ENCODE assay signal across 20 mouse cellular contexts in the genomic region with DNA sequence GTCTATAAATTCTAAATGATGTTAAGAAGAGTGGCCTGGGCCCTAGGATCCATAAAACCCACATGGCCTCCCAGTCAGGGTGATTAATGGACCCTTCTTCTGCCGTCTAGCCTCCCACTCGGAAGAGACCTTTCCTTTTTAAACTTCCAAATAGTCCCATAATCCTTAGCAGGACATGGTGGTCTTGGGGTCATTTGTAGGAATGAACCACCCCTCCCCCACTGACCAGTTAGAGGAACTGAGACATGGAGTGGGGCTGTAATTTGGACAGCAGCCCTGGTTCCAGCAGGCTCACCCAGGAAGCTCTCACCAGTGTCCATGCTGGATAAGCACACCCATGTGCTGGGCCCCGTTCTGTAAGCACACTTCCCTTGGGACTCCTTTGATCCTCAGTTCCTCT. TPM values are rescaled to one million over a fixed set of nuclear protein-coding genes. Genes with fewer than 3 reads are reported as not detected.
DNase-seq lines count a peak whose midpoint lies in the region; ATAC-seq and TF ChIP-seq lines count a peak whose summit lies in the region.
"Had no signal": no experiment of that assay in that cellular context is flagged by ENCODE, and none has a peak within 500 bp of the region (broad histone marks: within the 10 kb centered on the region; RNA-seq: fewer than 3 reads in every experiment).

No protein-coding gene starts in this region.

- H3K27ac ChIP-seq in hindbrain, embryonic 16.5 days (ENCODE audit: low read depth, low read length), result no peak overlapping the region
- no peak overlapping the region for H3K27ac ChIP-seq in hindbrain, embryonic 12.5 days
- no peak overlapping the region for H3K27ac ChIP-seq in kidney, postnatal 0 days
- H3K27ac ChIP-seq: embryonic facial prominence, embryonic 15.5 days; forebrain, embryonic 10.5 days; gastrocnemius, adult 2 months; heart, embryonic 13.5 days; hindbrain, postnatal 0 days had no signal

- no peak for TF ChIP-seq CTCF in kidney, postnatal 0 days (IDR thresholded peaks at IDR 0.05; ENCODE audit: low read depth)

- H3K9ac ChIP-seq in hindbrain, embryonic 16.5 days (ENCODE audit: low read depth, low read length), result no peak overlapping the region
- no peak overlapping the region for H3K9ac ChIP-seq in hindbrain, embryonic 12.5 days
- H3K9ac ChIP-seq in kidney, postnatal 0 days (ENCODE audit: low read depth, low read length), result no peak overlapping the region
- H3K9ac ChIP-seq: embryonic facial prominence, embryonic 15.5 days; heart, embryonic 13.5 days had no signal

- 46% methylated on average over 3 of the region's 3 CpGs for WGBS in hindbrain, embryonic 16.5 days
- WGBS in hindbrain, embryonic 12.5 days, result 43% methylated on average over 3 of the region's 3 CpGs
- 26% methylated on average over 3 of the region's 3 CpGs for WGBS in kidney, postnatal 0 days

- no peak overlapping the region for H3K4me3 ChIP-seq in hindbrain, embryonic 16.5 days (ENCODE audit: low read length)
- no peak overlapping the region for H3K4me3 ChIP-seq in hindbrain, embryonic 12.5 days
- H3K4me3 ChIP-seq in kidney, postnatal 0 days (replicated peaks; ENCODE audit: low read depth, low read length), result no peak overlapping the region
- H3K4me3 ChIP-seq: embryonic facial prominence, embryonic 15.5 days; erythroblast, embryonic 14.5 days; forebrain, embryonic 10.5 days; gastrocnemius, adult 2 months; heart, embryonic 13.5 days had no signal

- ATAC-seq in hindbrain, embryonic 16.5 days, result peak; percentile 38; the same call in 1 of the 2 replicates
- ATAC-seq in hindbrain, embryonic 12.5 days (ENCODE audit: low FRiP score), result no peak
- peak; percentile 67; the same call in 1 of the 2 replicates for ATAC-seq in kidney, postnatal 0 days (replicated peaks; ENCODE audit: low FRiP score, low read depth)
- ATAC-seq: activated CD4-positive, CD25-positive, alpha-beta regulatory T cell, adult 4 months; forebrain, embryonic 14.5 days; Patski had no signal

- no peak overlapping the region for H3K4me2 ChIP-seq in hindbrain, embryonic 16.5 days (ENCODE audit: low read length)
- no peak overlapping the region for H3K4me2 ChIP-seq in hindbrain, embryonic 12.5 days (replicated peaks)
- H3K4me2 ChIP-seq in kidney, postnatal 0 days (ENCODE audit: low read length), result no peak overlapping the region
- H3K4me2 ChIP-seq: embryonic facial prominence, embryonic 15.5 days; heart, embryonic 13.5 days had no signal

- H3K9me3 ChIP-seq in hindbrain, embryonic 16.5 days (ENCODE audit: control insufficient read depth, low read length), result no peaks in the 10 kb centered on the region
- no peaks in the 10 kb centered on the region for H3K9me3 ChIP-seq in hindbrain, embryonic 12.5 days (replicated peaks)
- no peaks in the 10 kb centered on the region for H3K9me3 ChIP-seq in kidney, postnatal 0 days (replicated peaks; ENCODE audit: low read length)
- H3K9me3 ChIP-seq: embryonic facial prominence, embryonic 15.5 days; forebrain, embryonic 10.5 days; heart, embryonic 13.5 days had no signal

- DNase-seq in kidney, postnatal 0 days (ENCODE audit: low spot score), result peak; percentile 77
- DNase-seq in kidney, adult 18-20 months, result no peak
- peak; percentile 35 for DNase-seq in embryo, embryonic 10.5 days (ENCODE audit: low spot score)
- DNase-seq in mesoderm, embryonic 11.5 days (ENCODE audit: low read depth, low spot score), result peak; percentile 45
- DNase-seq: adrenal gland, postnatal 14 days; gastrocnemius, adult 2 months; gastrocnemius, postnatal 36 days; heart, adult 11 months; heart, postnatal 36 days had no signal

- H3K27me3 ChIP-seq in hindbrain, embryonic 16.5 days (replicated peaks; ENCODE audit: control insufficient read depth, insufficient read depth, low read length), result no peaks in the 10 kb centered on the region
- no peaks in the 10 kb centered on the region for H3K27me3 ChIP-seq in hindbrain, embryonic 12.5 days
- no peaks in the 10 kb centered on the region for H3K27me3 ChIP-seq in kidney, postnatal 0 days (ENCODE audit: insufficient read depth, low read length)
- H3K27me3 ChIP-seq: CH12.LX; embryonic facial prominence, embryonic 15.5 days; heart, embryonic 13.5 days; Patski had no signal

- H3K36me3 ChIP-seq in hindbrain, embryonic 16.5 days (ENCODE audit: control insufficient read depth, insufficient read depth, low read length), result no peaks in the 10 kb centered on the region
- H3K36me3 ChIP-seq in hindbrain, embryonic 12.5 days, result no peaks in the 10 kb centered on the region
- no peaks in the 10 kb centered on the region for H3K36me3 ChIP-seq in kidney, postnatal 0 days (ENCODE audit: insufficient read depth, low read length)
- H3K36me3 ChIP-seq: embryonic facial prominence, embryonic 15.5 days; forebrain, embryonic 10.5 days; heart, embryonic 13.5 days had no signal

- H3K4me1 ChIP-seq in hindbrain, embryonic 16.5 days (ENCODE audit: control insufficient read depth, insufficient read depth, low read depth, low read length), result peaks cover 2% of the 10 kb centered on the region; the same call in 1 of the 2 replicates
- peaks cover 5% of the 10 kb centered on the region; the same call in 1 of the 2 replicates for H3K4me1 ChIP-seq in hindbrain, embryonic 12.5 days
- H3K4me1 ChIP-seq in kidney, postnatal 0 days (replicated peaks; ENCODE audit: insufficient read depth, low read length), result no peaks in the 10 kb centered on the region
- H3K4me1 ChIP-seq: embryonic facial prominence, embryonic 15.5 days; heart, embryonic 13.5 days had no signal

RNA-seq across cellular contexts. Expression of a gene that starts 14.6 kb away (rescaled TPM):
- 13.2 and 14.0 TPM in 2 replicates for polyA plus RNA-seq in hindbrain, embryonic 16.5 days (2015; fragmentation: Nextera tagmentation; extraction: Ambion mirVana)
- polyA plus RNA-seq in hindbrain, embryonic 12.5 days (2016; fragmentation: Nextera tagmentation; extraction: Ambion mirVana), result 1.5 and 1.6 TPM in 2 replicates
- 0.97 and 1.1 TPM in 2 replicates for polyA plus RNA-seq in kidney, postnatal 0 days (2015; fragmentation: Nextera tagmentation; extraction: Ambion mirVana)
- polyA plus RNA-seq: activated CD4-positive, CD25-positive, alpha-beta regulatory T cell, adult 4 months; erythroblast, embryonic 14.5 days; Patski had no signal
